Mouse (Mus musculus) liver, embryonic 12.5 days (tissue): ENCODE measurements around the gene Plagl1. TPM values are rescaled to one million over a fixed set of nuclear protein-coding genes. Genes with fewer than 3 reads are reported as not detected.

Experiments
- ATAC-seq: fragments of 200-750 bp; cut with Nextera tagmentation; 2 replicates; pipeline ENCODE4 v1.8.0; 2017; ENCODE audit warnings: moderate number of reproducible peaks, mild to moderate bottlenecking, moderate library complexity
- H3K27ac ChIP-seq: fragments of 300-500 bp; sonication (generic); 2 replicates; pipeline ENCODE4 v1.5.1; 2016; ENCODE audit warnings: mild to moderate bottlenecking
- H3K27me3 ChIP-seq: fragments of 300-500 bp; sonication (generic); replicated peaks from 2 replicates; pipeline ENCODE4 v1.6.1; 2016; ENCODE audit warnings: mild to moderate bottlenecking, moderate library complexity
- H3K36me3 ChIP-seq: fragments of 300-500 bp; sonication (generic); 2 replicates; pipeline ENCODE4 v1.6.1; 2016; ENCODE audit warnings: mild to moderate bottlenecking, moderate library complexity
- H3K4me1 ChIP-seq: fragments of 300-500 bp; sonication (generic); 2 replicates; pipeline ENCODE4 v1.6.1; 2016
- H3K4me2 ChIP-seq: fragments of 300-500 bp; sonication (generic); 2 replicates; pipeline ENCODE4 v1.6.1; 2016; ENCODE audit warnings: mild to moderate bottlenecking, moderate library complexity
- H3K4me3 ChIP-seq: fragments of 300-500 bp; sonication (generic); 2 replicates; pipeline ENCODE4 v1.5.1; 2016; ENCODE audit warnings: mild to moderate bottlenecking, moderate library complexity
- H3K9ac ChIP-seq: fragments of 300-500 bp; sonication (generic); 2 replicates; pipeline ENCODE4 v1.6.1; 2016; ENCODE audit warnings: mild to moderate bottlenecking, moderate library complexity
- H3K9me3 ChIP-seq: fragments of 300-500 bp; sonication (generic); replicated peaks from 2 replicates; pipeline ENCODE4 v1.6.1; 2016; ENCODE audit warnings: mild to moderate bottlenecking, moderate library complexity
- WGBS: fragments of 180-500 bp; shearing (Covaris S2); methylation state at CpG from one replicate; pipeline ENCODE4 v1.1.7; 2016; ENCODE audit not compliant: insufficient replicate concordance; 5-methylcytosine and 5-hydroxymethylcytosine counted together
- polyA plus RNA-seq: library from polyadenylated mRNA; unstranded; fragments of >200 nt; fragmentation: Nextera tagmentation; extraction: Ambion mirVana; gene quantifications from 2 replicates; pipeline ENCODE4 v1.2.1, GENCODE M21; 2016

The Plagl1 gene
- polyA plus RNA-seq, 1 experiment from 2014 or later: 55.7 TPM

DNA sequence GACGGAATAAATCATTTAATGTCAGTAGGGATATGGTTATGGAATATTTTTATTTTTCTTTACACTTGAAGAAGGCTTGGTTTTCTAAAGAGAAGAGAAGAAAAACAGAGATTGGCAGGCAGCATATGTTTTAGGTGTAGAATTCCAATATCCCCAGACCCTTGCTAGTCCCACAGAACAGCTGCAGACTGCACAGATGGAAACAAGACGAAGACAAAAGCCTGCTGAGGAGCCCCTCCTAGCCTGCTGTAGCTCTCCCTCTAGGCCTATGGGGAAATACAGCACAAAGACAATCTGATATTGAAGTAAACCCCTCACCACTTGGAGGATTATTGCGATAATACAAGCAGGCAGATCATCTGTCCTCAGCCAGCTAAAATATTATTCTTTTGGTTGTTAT lies 90.1 kb downstream of the Plagl1 start:
- no peak overlapping the region for H3K27ac ChIP-seq
- H3K4me2 ChIP-seq: no peak overlapping the region
- H3K27me3 ChIP-seq: no peaks in the 10 kb centered on the region
- H3K4me3 ChIP-seq: no peak overlapping the region
- H3K4me1 ChIP-seq: no peaks in the 10 kb centered on the region
- ATAC-seq: no peak
- no peaks in the 10 kb centered on the region for H3K9me3 ChIP-seq
- 55% methylated on average over 3 of the region's 3 CpGs for WGBS
- no peak overlapping the region for H3K9ac ChIP-seq
- H3K36me3 ChIP-seq: no peaks in the 10 kb centered on the region

DNA sequence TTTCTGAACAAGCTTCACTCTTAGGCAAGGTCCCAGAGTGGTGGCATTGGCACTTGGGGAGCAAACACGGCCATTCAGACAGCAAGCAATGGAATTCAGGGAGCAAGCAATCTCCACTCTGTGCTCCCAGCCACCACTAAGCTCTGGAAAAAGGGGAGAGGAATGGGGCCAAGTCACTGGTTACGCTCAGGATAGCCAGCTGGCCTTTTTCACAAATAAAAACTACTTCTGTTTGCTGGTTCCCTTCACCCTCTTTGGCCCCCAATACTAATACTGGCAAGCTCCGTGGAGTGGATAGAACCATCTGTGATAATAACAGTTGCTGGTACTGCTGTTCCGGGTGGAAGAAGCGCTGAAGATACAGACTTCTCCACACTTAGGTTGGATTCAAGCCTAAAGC lies 91.0 kb downstream of the Plagl1 start:
- H3K27ac ChIP-seq: no peak overlapping the region
- no peaks in the 10 kb centered on the region for H3K36me3 ChIP-seq
- H3K27me3 ChIP-seq: no peaks in the 10 kb centered on the region
- H3K4me3 ChIP-seq: no peak overlapping the region
- H3K9me3 ChIP-seq: no peaks in the 10 kb centered on the region
- no peaks in the 10 kb centered on the region for H3K4me1 ChIP-seq
- WGBS: 72% methylated on average over 5 of the region's 5 CpGs
- no peak overlapping the region for H3K9ac ChIP-seq
- no peak for ATAC-seq
- no peak overlapping the region for H3K4me2 ChIP-seq

- ATAC-seq: no peak
- H3K4me2 ChIP-seq: no peak overlapping the region
- no peaks in the 10 kb centered on the region for H3K4me1 ChIP-seq
- WGBS: 67% methylated on average over 4 of the region's 4 CpGs
- H3K9me3 ChIP-seq: no peaks in the 10 kb centered on the region
- no peaks in the 10 kb centered on the region for H3K27me3 ChIP-seq
- no peaks in the 10 kb centered on the region for H3K36me3 ChIP-seq
- H3K4me3 ChIP-seq: no peak overlapping the region
- no peak overlapping the region for H3K9ac ChIP-seq
- H3K27ac ChIP-seq: no peak overlapping the region
Measured at GRCm38 (mm10) chr10:13152811-13153364, 92.6 kb downstream of the Plagl1 start.

DNA sequence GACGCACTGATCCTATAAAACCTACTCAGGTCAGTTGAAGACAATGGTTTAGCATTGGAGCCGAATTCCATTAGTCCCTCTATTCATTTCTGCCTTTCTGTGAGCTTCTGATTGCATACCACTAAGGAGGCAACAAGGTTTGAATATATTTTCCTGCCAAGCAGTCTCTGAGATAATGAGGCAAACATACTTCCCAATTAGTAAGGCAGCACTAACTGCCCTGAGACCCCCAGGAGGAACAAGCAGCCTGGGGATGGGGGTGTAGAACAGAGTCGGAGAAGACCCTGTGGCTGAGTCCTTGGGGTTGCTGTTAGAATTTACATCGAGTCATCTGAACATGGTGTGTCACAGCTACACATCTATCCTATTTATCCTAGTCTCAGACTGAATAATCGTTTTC lies 95.1 kb downstream of the Plagl1 start:
- WGBS: 75% methylated on average over 5 of the region's 5 CpGs
- no peak for ATAC-seq

DNA sequence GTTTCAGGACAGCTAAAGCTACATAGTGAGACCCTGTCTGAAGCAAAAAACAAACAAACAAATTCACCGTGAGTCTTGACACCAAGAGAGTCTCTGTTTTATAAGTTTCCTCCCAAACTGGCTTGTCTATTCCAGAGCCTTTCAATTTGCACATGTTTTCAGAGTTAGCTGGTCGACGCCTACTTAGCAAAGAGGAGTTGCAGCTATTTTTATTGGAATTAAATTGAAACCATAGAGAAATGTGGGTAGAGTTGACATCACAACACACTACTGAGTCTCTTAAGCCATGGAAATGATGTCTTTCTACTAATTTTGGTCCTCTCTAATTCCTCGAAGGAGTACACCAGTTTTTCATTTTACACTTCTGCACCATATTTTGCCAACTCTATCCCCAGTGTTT lies 100.6 kb downstream of the Plagl1 start:
- H3K4me1 ChIP-seq: 0 out of 2 replicates have a peak, but pooled peaks cover 6% of the 10 kb centered on the region
- 66% methylated on average over 4 of the region's 4 CpGs for WGBS
- no peak overlapping the region for H3K4me3 ChIP-seq
- H3K36me3 ChIP-seq: no peaks in the 10 kb centered on the region
- 0 out of 2 replicates have a peak, but pooled peaks cover 4% of the 10 kb centered on the region for H3K9me3 ChIP-seq
- no peak overlapping the region for H3K4me2 ChIP-seq
- no peak for ATAC-seq
- H3K27me3 ChIP-seq: no peaks in the 10 kb centered on the region
- H3K27ac ChIP-seq: no peak overlapping the region
- no peak overlapping the region for H3K9ac ChIP-seq

More for the DNA sequence above, 95.1 kb downstream of the Plagl1 start:
- Histone ChIP-seq H3K4me2 (no peak overlapping the region), H3K36me3 (no peaks in the 10 kb centered on the region), H3K4me1 (no peaks in the 10 kb centered on the region), H3K27ac (no peak overlapping the region), H3K27me3 (no peaks in the 10 kb centered on the region), H3K9ac (no peak overlapping the region), H3K9me3 (no peaks in the 10 kb centered on the region), H3K4me3 (no peak overlapping the region)

- H3K4me3 ChIP-seq: no peak overlapping the region
- no peak for ATAC-seq
- no peaks in the 10 kb centered on the region for H3K27me3 ChIP-seq
- 0 out of 2 replicates have a peak, but pooled peaks cover 4% of the 10 kb centered on the region for H3K9me3 ChIP-seq
- H3K9ac ChIP-seq: no peak overlapping the region
- no peaks in the 10 kb centered on the region for H3K36me3 ChIP-seq
- no peak overlapping the region for H3K27ac ChIP-seq
- H3K4me2 ChIP-seq: no peak overlapping the region
- WGBS: 45% methylated on average over 4 of the region's 4 CpGs
- 0 out of 2 replicates have a peak, but pooled peaks cover 6% of the 10 kb centered on the region for H3K4me1 ChIP-seq
Measured at GRCm38 (mm10) chr10:13162031-13162430, 101.7 kb downstream of the Plagl1 start.

DNA sequence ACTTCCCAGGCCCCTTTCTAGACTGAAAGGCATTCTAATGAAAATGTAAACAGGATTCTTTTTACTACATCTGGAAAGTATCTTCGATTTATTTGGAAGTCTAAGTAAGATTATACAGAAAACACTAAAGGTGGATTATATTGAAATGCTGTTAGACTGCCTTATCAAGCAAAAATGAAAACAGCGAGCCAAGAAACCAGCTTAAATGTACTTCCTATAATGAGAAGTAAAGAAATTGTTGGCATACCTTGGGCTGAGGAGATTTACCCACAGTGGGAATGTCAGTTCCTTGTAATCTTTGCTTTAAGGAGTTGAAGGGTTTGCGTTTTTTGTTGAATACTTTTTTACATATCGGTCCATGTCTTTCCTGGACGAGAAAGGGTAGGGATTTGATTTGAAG lies 108.2 kb downstream of the Plagl1 start:
- 0 out of 2 replicates have a peak, but pooled peaks cover 4% of the 10 kb centered on the region for H3K9me3 ChIP-seq
- no peak overlapping the region for H3K4me2 ChIP-seq
- no peak for ATAC-seq
- H3K4me1 ChIP-seq: peaks cover 10% of the 10 kb centered on the region; the same call in 1 of the 2 replicates
- no peak overlapping the region for H3K27ac ChIP-seq
- no peaks in the 10 kb centered on the region for H3K36me3 ChIP-seq
- H3K9ac ChIP-seq: no peak overlapping the region
- H3K4me3 ChIP-seq: no peak overlapping the region
- WGBS: 63% methylated on average over 5 of the region's 5 CpGs
- no peaks in the 10 kb centered on the region for H3K27me3 ChIP-seq

- WGBS: 40% methylated on average over 12 of the region's 12 CpGs
- no peak overlapping the region for H3K9ac ChIP-seq
- H3K4me3 ChIP-seq: no peak overlapping the region
- H3K4me2 ChIP-seq: no peak overlapping the region
- peaks cover 10% of the 10 kb centered on the region; the same call in 1 of the 2 replicates for H3K4me1 ChIP-seq
- H3K27me3 ChIP-seq: no peaks in the 10 kb centered on the region
- no peak overlapping the region for H3K27ac ChIP-seq
- ATAC-seq: no peak
- H3K9me3 ChIP-seq: no peaks in the 10 kb centered on the region
- peaks cover 5% of the 10 kb centered on the region; the same call in 1 of the 2 replicates for H3K36me3 ChIP-seq
Measured at GRCm38 (mm10) chr10:13170739-13171448, 110.6 kb downstream of the Plagl1 start.

- WGBS: 24% methylated on average over 2 of the region's 2 CpGs
- H3K9ac ChIP-seq: no peak overlapping the region
- H3K4me1 ChIP-seq: peaks cover 10% of the 10 kb centered on the region; the same call in 1 of the 2 replicates
- peaks cover 10% of the 10 kb centered on the region for H3K36me3 ChIP-seq
- H3K9me3 ChIP-seq: no peaks in the 10 kb centered on the region
- ATAC-seq: no peak
- H3K4me3 ChIP-seq: no peak overlapping the region
- H3K4me2 ChIP-seq: no peak overlapping the region
- 0 out of 2 replicates have a peak overlapping the region, but pooled peaks have one; percentile 14 for H3K27ac ChIP-seq
- no peaks in the 10 kb centered on the region for H3K27me3 ChIP-seq
Measured at GRCm38 (mm10) chr10:13171461-13171860, 111.2 kb downstream of the Plagl1 start.

DNA sequence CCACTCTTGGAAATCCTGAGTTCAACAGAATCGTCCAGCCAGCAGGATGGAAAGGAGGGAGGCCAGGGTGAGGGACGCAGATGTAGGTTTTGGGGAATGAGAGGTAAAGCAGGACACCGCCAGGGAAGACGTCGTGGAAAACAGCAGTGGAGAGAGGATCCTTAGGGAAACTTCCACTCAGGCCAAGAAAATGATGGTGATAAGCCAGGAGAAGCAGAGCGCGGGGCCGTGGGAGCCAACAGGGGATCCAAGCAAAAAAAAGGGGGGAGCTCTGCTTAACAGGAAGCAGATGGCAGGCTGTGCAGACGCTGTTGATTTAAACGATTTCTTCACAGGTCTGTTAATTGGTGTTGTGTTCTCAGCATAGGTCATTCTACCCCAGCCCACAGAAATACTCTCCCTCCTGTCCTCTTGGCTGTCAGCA lies 112.5 kb downstream of the Plagl1 start:
- H3K4me3 ChIP-seq: no peak overlapping the region
- H3K4me2 ChIP-seq: no peak overlapping the region
- peaks cover 10% of the 10 kb centered on the region; the same call in 1 of the 2 replicates for H3K4me1 ChIP-seq
- WGBS: 50% methylated on average over 10 of the region's 10 CpGs
- no peak overlapping the region for H3K27ac ChIP-seq
- ATAC-seq: no peak
- no peaks in the 10 kb centered on the region for H3K27me3 ChIP-seq
- no peaks in the 10 kb centered on the region for H3K9me3 ChIP-seq
- peaks cover 24% of the 10 kb centered on the region for H3K36me3 ChIP-seq
- no peak overlapping the region for H3K9ac ChIP-seq

GRCm38 (mm10) chr10:13175866-13176265 lies 115.6 kb downstream of the Plagl1 start:
- Histone ChIP-seq H3K9me3 (no peaks in the 10 kb centered on the region), H3K4me1 (peaks cover 10% of the 10 kb centered on the region; the same call in 1 of the 2 replicates), H3K9ac (no peak overlapping the region), H3K36me3 (peaks cover 54% of the 10 kb centered on the region), H3K4me3 (no peak overlapping the region), H3K27ac (no peak overlapping the region), H3K4me2 (no peak overlapping the region), H3K27me3 (no peaks in the 10 kb centered on the region)
- WGBS: 81% methylated on average over 7 of the region's 7 CpGs
- ATAC-seq: no peak

DNA sequence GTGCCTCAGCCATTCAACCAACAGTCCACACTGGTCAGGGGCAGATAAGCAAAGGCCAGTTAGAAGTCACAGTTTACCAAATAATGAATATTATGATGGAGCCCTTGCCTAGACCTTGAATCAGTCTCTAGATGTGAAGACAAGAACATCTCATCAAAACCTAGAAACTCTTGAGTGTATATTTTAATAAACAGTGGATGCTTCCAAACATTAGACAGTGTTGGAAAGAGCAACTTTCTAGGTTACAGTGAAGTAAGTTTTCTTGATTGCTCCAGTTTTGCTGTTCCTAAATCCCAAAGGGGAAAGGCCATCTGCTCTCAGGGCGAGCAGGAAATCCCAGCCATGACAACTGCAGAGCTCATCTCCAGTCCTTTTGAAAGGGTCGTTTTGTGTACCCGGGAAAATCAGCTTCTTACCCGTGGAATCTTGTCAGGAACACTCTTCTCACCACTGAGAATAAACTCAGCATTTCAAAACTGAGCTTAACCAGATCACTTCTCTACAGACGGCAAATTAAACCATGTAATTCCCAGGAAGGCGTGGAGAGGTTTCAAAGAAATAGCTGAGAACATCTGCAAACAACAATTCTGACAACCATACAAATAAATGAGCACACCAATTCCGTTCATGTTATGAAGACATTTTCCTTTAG lies 117.8 kb downstream of the Plagl1 start, which contains the start of gene Zc2hc1b:
Gene Zc2hc1b (minus strand): TSS at position 51 of the 652 bp plus-strand sequence.
- H3K27me3 ChIP-seq: no peaks in the 10 kb centered on the region
- peaks cover 76% of the 10 kb centered on the region for H3K36me3 ChIP-seq
- no peak within 1 kb of the TSS for H3K9ac ChIP-seq
- no peak within 1 kb of the TSS for H3K4me2 ChIP-seq
- no peaks in the 10 kb centered on the region for H3K4me1 ChIP-seq
- no peaks in the 10 kb centered on the region for H3K9me3 ChIP-seq
- H3K27ac ChIP-seq: no peak within 1 kb of the TSS
- 72% methylated on average over 7 of the region's 7 CpGs for WGBS
- no peak within 1 kb of the TSS for H3K4me3 ChIP-seq
- ATAC-seq: no peak
